Mouse (Mus musculus) kidney, embryonic 15.5 days (tissue): ENCODE measurements around the gene Pax1. TPM values are rescaled to one million over a fixed set of nuclear protein-coding genes. Genes with fewer than 3 reads are reported as not detected.

ENCODE experiments used
- ATAC-seq: fragments of 200-750 bp; cut with Nextera tagmentation; replicated peaks from 2 replicates; pipeline ENCODE4 v1.8.0; 2017; ENCODE audit warnings: moderate TSS enrichment; ENCODE audit not compliant: low FRiP score
- H3K27ac ChIP-seq: fragments of 300-500 bp; sonication (generic); 2 replicates; pipeline ENCODE4 v1.5.1; 2015; ENCODE audit warnings: mild to moderate bottlenecking, inconsistent platforms
- H3K27me3 ChIP-seq: fragments of 300-500 bp; sonication (generic); 2 replicates; pipeline ENCODE4 v1.6.1; 2015; ENCODE audit warnings: inconsistent platforms
- H3K36me3 ChIP-seq: fragments of 300-500 bp; sonication (generic); 2 replicates; pipeline ENCODE4 v1.6.1; 2015; ENCODE audit warnings: inconsistent platforms
- H3K4me1 ChIP-seq: fragments of 300-500 bp; sonication (generic); 2 replicates; pipeline ENCODE4 v1.6.1; 2015; ENCODE audit warnings: inconsistent platforms
- H3K4me2 ChIP-seq: fragments of 300-500 bp; sonication (generic); 2 replicates; pipeline ENCODE4 v1.6.1; 2015; ENCODE audit warnings: moderate library complexity, mild to moderate bottlenecking, inconsistent platforms
- H3K4me3 ChIP-seq: fragments of 300-500 bp; sonication (generic); replicated peaks from 2 replicates; pipeline ENCODE4 v1.5.1; 2015; ENCODE audit warnings: mild to moderate bottlenecking, inconsistent platforms
- H3K9ac ChIP-seq: fragments of 300-500 bp; sonication (generic); 2 replicates; pipeline ENCODE4 v1.6.1; 2015; ENCODE audit warnings: mild to moderate bottlenecking, inconsistent platforms
- H3K9me3 ChIP-seq: fragments of 300-500 bp; sonication (generic); replicated peaks from 2 replicates; pipeline ENCODE4 v1.6.1; 2016; ENCODE audit warnings: inconsistent platforms
- WGBS: fragments of 180-500 bp; shearing (Covaris S2); methylation state at CpG from one replicate; pipeline ENCODE4 v1.1.7; 2015; ENCODE audit warnings: mixed read lengths; 5-methylcytosine and 5-hydroxymethylcytosine counted together
- polyA plus RNA-seq: library from polyadenylated mRNA; unstranded; fragments of >200 nt; fragmentation: Nextera tagmentation; extraction: Ambion mirVana; gene quantifications from 2 replicates; pipeline ENCODE4 v1.2.1, GENCODE M21; 2015

The Pax1 gene
- 0.22 and 0.32 TPM in 2 replicates for polyA plus RNA-seq

DNA sequence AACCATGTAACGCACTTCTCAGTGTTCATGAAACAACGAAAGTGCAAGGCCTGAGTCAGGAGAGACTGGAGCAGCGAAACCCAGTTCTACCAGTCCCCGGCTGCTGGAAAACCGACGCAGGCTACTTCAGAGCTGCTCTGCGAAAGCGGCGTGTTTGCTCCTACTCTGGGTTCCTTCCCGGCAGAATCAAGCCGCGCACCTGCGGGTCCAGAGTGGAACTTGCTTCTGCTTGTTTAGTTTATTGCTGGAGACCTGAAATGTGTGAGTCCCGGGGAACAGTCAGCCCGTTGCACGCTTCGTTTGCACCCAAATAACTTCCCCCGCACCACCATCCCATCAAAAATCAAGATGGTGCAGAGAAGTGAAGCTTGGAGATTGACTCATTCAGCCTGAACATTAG lies at the start of gene Pax1:
Gene Pax1 (plus strand): TSS at position 345 of the 400 bp plus-strand sequence.
- peak within 1 kb of the TSS; percentile 26 for H3K4me2 ChIP-seq
- under 1% methylated on average over 18 of the region's 18 CpGs for WGBS
- ATAC-seq: no peak
- H3K9me3 ChIP-seq: no peaks in the 10 kb centered on the region
- no peak within 1 kb of the TSS for H3K27ac ChIP-seq
- H3K27me3 ChIP-seq: peaks cover 97% of the 10 kb centered on the region
- no peak within 1 kb of the TSS for H3K4me3 ChIP-seq
- no peak within 1 kb of the TSS for H3K9ac ChIP-seq
- no peaks in the 10 kb centered on the region for H3K36me3 ChIP-seq
- H3K4me1 ChIP-seq: peaks cover 15% of the 10 kb centered on the region

DNA sequence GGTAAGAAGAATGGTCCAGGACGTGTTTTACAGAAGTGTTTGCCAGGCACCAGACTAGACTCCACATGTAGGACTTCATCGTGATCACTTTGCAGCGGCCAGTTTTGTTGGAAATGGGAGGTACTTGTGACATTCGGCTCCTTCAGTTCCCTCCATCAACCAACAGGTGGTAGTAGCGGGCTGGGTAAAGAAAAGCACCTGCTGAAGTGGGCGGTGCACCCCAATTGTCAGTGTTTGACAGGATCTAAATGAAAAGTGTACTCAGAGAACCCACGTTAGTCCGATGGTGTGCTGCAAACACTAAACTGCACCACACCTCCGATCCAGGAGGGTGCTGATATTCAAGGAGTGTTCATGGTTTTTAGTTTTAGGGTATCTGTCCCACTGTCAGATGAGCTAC lies 40.7 kb upstream of the Pax1 start:
- Histone ChIP-seq H3K9me3 (no peaks in the 10 kb centered on the region), H3K4me3 (no peak overlapping the region), H3K9ac (no peak overlapping the region), H3K4me1 (no peaks in the 10 kb centered on the region), H3K27ac (no peak overlapping the region), H3K27me3 (peaks cover 24% of the 10 kb centered on the region), H3K4me2 (no peak overlapping the region), H3K36me3 (no peaks in the 10 kb centered on the region)
- 12% methylated on average over 9 of the region's 9 CpGs for WGBS
- ATAC-seq: no peak

- no peaks in the 10 kb centered on the region for H3K36me3 ChIP-seq
- H3K4me1 ChIP-seq: no peaks in the 10 kb centered on the region
- ATAC-seq: no peak
- H3K27ac ChIP-seq: no peak overlapping the region
- peaks cover 15% of the 10 kb centered on the region for H3K27me3 ChIP-seq
- no peak overlapping the region for H3K4me3 ChIP-seq
- no peak overlapping the region for H3K4me2 ChIP-seq
- H3K9ac ChIP-seq: no peak overlapping the region
- H3K9me3 ChIP-seq: no peaks in the 10 kb centered on the region
- WGBS: 73% methylated on average over 2 of the region's 2 CpGs
Observed at GRCm38 (mm10) chr2:147325178-147325577, 36.5 kb upstream of the Pax1 start.

DNA sequence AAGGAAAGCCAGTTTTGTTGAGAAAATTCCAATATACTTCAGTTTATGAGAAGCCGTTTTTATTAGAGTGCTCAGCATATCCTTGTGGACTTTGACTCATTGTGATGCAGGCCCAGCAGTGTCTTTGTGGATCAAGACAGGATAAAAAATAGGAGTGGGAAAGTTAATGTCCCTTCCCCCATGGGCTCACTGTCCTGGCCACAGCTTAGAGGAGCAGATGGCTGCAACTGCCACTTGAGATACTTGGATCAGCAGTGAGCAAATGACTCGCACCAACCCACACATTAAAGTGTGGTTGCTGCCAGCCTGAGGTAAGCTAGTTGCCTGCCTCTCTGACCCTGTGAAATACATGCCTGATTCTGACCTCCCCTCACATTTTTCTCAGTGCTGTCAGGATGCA lies 29.0 kb upstream of the Pax1 start:
- Histone ChIP-seq H3K4me2 (no peak overlapping the region), H3K27ac (no peak overlapping the region), H3K4me1 (no peaks in the 10 kb centered on the region), H3K27me3 (no peaks in the 10 kb centered on the region), H3K9ac (no peak overlapping the region), H3K9me3 (no peaks in the 10 kb centered on the region), H3K4me3 (no peak overlapping the region), H3K36me3 (no peaks in the 10 kb centered on the region)
- no peak for ATAC-seq
- 84% methylated on average over 2 of the region's 2 CpGs for WGBS

GRCm38 (mm10) chr2:147338729-147339128 lies 23.0 kb upstream of the Pax1 start:
- no peak overlapping the region for H3K27ac ChIP-seq
- H3K27me3 ChIP-seq: no peaks in the 10 kb centered on the region
- H3K4me2 ChIP-seq: no peak overlapping the region
- no peak overlapping the region for H3K9ac ChIP-seq
- ATAC-seq: no peak
- no peaks in the 10 kb centered on the region for H3K36me3 ChIP-seq
- no peak overlapping the region for H3K4me3 ChIP-seq
- no peaks in the 10 kb centered on the region for H3K4me1 ChIP-seq
- WGBS: 58% methylated on average over 15 of the region's 15 CpGs
- no peaks in the 10 kb centered on the region for H3K9me3 ChIP-seq

GRCm38 (mm10) chr2:147339796-147340195 lies 21.9 kb upstream of the Pax1 start:
- H3K4me2 ChIP-seq: no peak overlapping the region
- no peaks in the 10 kb centered on the region for H3K36me3 ChIP-seq
- H3K27ac ChIP-seq: no peak overlapping the region
- no peaks in the 10 kb centered on the region for H3K27me3 ChIP-seq
- ATAC-seq: no peak
- no peaks in the 10 kb centered on the region for H3K4me1 ChIP-seq
- WGBS: 84% methylated on average over 4 of the region's 4 CpGs
- no peak overlapping the region for H3K9ac ChIP-seq
- no peak overlapping the region for H3K4me3 ChIP-seq
- no peaks in the 10 kb centered on the region for H3K9me3 ChIP-seq

DNA sequence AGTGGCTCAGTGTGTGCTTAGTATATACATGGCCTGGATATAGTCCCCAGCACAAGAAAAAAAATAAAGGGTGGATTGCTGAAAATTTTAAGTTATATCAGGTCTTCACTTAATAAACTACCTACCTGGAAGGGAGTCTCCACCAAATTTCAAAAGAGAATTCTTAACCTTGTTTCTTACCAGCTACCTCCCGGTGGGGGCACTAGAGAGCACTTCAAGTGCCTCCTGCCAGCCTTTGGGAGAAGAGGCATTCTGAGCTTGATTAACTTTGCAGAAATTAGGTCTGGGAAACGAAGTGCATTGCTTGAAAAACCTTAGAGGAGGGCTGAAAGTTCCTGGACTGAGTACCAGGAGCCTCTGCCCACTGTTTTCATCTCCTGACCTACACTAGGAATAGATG lies 19.5 kb upstream of the Pax1 start:
- no peaks in the 10 kb centered on the region for H3K36me3 ChIP-seq
- H3K4me2 ChIP-seq: no peak overlapping the region
- no peaks in the 10 kb centered on the region for H3K9me3 ChIP-seq
- H3K27me3 ChIP-seq: peaks cover 6% of the 10 kb centered on the region; the same call in 1 of the 2 replicates
- H3K4me1 ChIP-seq: no peaks in the 10 kb centered on the region
- H3K9ac ChIP-seq: no peak overlapping the region
- no peak for ATAC-seq
- no peak overlapping the region for H3K27ac ChIP-seq
- 12% methylated on average over 2 of the region's 2 CpGs for WGBS
- no peak overlapping the region for H3K4me3 ChIP-seq

DNA sequence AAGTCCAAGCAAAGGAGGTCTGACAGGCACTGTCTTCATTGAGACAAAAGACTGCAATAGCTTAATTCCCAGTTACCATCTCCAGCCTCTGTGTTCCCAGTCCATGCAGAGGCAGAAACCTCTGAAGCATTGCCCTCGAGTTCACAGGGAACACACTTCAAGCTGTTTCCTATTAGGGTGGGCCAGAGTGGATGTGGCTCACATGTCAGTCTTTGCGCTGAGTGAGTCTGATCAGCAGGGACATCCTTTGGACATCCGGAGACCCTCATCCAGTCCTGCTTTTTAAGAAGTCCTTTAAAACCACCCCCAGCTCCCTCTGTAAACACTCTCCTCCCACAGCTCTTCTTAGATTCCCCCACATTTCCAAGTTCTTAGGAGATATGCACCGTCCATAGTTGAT lies 2.0 kb upstream of the Pax1 start:
- Histone ChIP-seq H3K9ac (no peak overlapping the region), H3K27me3 (peaks cover 96% of the 10 kb centered on the region), H3K9me3 (no peaks in the 10 kb centered on the region), H3K4me2 (no peak overlapping the region), H3K4me1 (peaks cover under 1% of the 10 kb centered on the region), H3K27ac (no peak overlapping the region), H3K4me3 (no peak overlapping the region), H3K36me3 (no peaks in the 10 kb centered on the region)
- no peak for ATAC-seq
- 1% methylated on average over 4 of the region's 4 CpGs for WGBS

- ATAC-seq: no peak
- Histone ChIP-seq H3K4me1 (peaks cover 8% of the 10 kb centered on the region), H3K4me3 (no peak overlapping the region), H3K27me3 (peaks cover 97% of the 10 kb centered on the region), H3K9ac (no peak overlapping the region), H3K36me3 (no peaks in the 10 kb centered on the region), H3K9me3 (no peaks in the 10 kb centered on the region), H3K27ac (no peak overlapping the region), H3K4me2 (no peak overlapping the region)
- WGBS: 2% methylated on average over 7 of the region's 7 CpGs
Observed at GRCm38 (mm10) chr2:147360401-147360800, 1.3 kb upstream of the Pax1 start.

DNA sequence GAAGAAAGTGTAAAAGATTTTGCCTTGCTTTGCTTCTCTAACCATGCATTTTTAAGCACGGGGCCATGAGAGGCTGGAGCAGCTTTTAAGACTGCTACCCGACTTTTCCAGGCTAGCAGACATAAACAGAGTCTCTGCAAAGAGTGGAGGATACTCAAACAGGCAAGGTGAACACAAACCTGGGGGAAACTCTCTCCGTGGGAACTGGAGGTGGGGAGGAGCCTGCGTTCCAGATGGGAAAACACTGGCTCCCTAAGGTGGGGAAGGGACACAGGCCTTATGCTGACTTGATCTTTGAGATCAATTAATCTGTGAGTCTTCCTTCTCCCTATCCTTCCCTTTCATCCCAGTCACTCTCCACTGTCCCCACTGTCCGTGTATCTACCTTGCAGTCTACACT lies 869 bp upstream of the Pax1 start:
- no peak overlapping the region for H3K27ac ChIP-seq
- WGBS: 1% methylated on average over 5 of the region's 5 CpGs
- peaks cover 12% of the 10 kb centered on the region for H3K4me1 ChIP-seq
- peaks cover 97% of the 10 kb centered on the region for H3K27me3 ChIP-seq
- no peak overlapping the region for H3K4me2 ChIP-seq
- no peak overlapping the region for H3K9ac ChIP-seq
- no peaks in the 10 kb centered on the region for H3K9me3 ChIP-seq
- ATAC-seq: no peak
- H3K4me3 ChIP-seq: no peak overlapping the region
- no peaks in the 10 kb centered on the region for H3K36me3 ChIP-seq

- no peaks in the 10 kb centered on the region for H3K36me3 ChIP-seq
- no peaks in the 10 kb centered on the region for H3K9me3 ChIP-seq
- ATAC-seq: peak; percentile 81
- no peak overlapping the region for H3K27ac ChIP-seq
- H3K9ac ChIP-seq: no peak overlapping the region
- peaks cover 15% of the 10 kb centered on the region for H3K4me1 ChIP-seq
- no peak overlapping the region for H3K4me3 ChIP-seq
- peak overlapping the region; percentile 26 for H3K4me2 ChIP-seq
- H3K27me3 ChIP-seq: peaks cover 98% of the 10 kb centered on the region
- 1% methylated on average over 18 of the region's 18 CpGs for WGBS
Observed at GRCm38 (mm10) chr2:147362316-147362715, 591 bp downstream of the Pax1 start.

GRCm38 (mm10) chr2:147363401-147364130 lies 1.8 kb downstream of the Pax1 start:
- no peak for ATAC-seq
- Histone ChIP-seq H3K4me1 (peaks cover 21% of the 10 kb centered on the region), H3K36me3 (no peaks in the 10 kb centered on the region), H3K4me3 (no peak overlapping the region), H3K27ac (no peak overlapping the region), H3K4me2 (no peak overlapping the region), H3K9me3 (no peaks in the 10 kb centered on the region), H3K9ac (no peak overlapping the region), H3K27me3 (peaks cover 100% of the 10 kb centered on the region)
- 2% methylated on average over 6 of the region's 6 CpGs for WGBS

- no peak overlapping the region for H3K4me2 ChIP-seq
- 9% methylated on average over 6 of the region's 6 CpGs for WGBS
- H3K36me3 ChIP-seq: no peaks in the 10 kb centered on the region
- peaks cover 21% of the 10 kb centered on the region for H3K4me1 ChIP-seq
- peaks cover 94% of the 10 kb centered on the region for H3K27me3 ChIP-seq
- no peak for ATAC-seq
- H3K9me3 ChIP-seq: no peaks in the 10 kb centered on the region
- no peak overlapping the region for H3K4me3 ChIP-seq
- no peak overlapping the region for H3K27ac ChIP-seq
- H3K9ac ChIP-seq: no peak overlapping the region
Observed at GRCm38 (mm10) chr2:147364198-147364597, 2.5 kb downstream of the Pax1 start.
